Mouse (Mus musculus): ENCODE measurements around the gene Zfpl1. TPM values are rescaled to one million over a fixed set of nuclear protein-coding genes. Genes with fewer than 3 reads are reported as not detected.

Zfpl1 gene
- polyA plus RNA-seq, 1 experiment, result 22.8 TPM

DNA sequence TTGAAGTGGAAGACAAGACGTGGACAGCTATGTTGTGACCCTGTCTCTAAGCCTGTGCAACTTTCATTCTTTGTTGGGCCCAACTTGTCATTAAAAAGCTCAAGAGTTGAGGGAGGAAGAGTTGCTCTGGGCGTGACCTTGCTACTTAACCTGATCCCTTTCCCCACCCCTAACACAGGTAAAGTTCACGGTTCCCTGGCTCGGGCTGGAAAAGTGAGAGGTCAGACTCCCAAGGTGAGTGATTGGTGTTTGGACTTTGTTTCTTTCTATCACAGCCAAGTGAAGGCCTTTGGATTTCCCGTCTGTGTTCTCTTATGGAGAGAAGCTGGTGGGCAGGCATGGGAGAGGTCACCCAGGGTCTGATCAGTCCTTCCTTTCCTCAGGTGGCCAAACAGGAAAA lies 25.8 kb downstream of the Zfpl1 start:
- Histone ChIP-seq H3K4me1 (ENCODE audit: control insufficient read depth, insufficient read depth, low read length) (peaks cover 3% of the 10 kb centered on the region), H3K4me3 (replicated peaks; ENCODE audit: control insufficient read depth, low read depth, low read length) (peak overlapping the region; percentile 97), H3K27ac (ENCODE audit: control insufficient read depth, insufficient read depth, low read depth, low read length, poor library complexity) (no peak overlapping the region)
- WGBS, result 78% methylated on average over 5 of the region's 5 CpGs
- TF ChIP-seq CTCF (IDR thresholded peaks at IDR 0.05; ENCODE audit: control insufficient read depth, insufficient read depth, low read length) (no peak), POLR2A (IDR thresholded peaks at IDR 0.05; ENCODE audit: borderline replicate concordance, control insufficient read depth, low read depth, low read length) (no peak)

DNA sequence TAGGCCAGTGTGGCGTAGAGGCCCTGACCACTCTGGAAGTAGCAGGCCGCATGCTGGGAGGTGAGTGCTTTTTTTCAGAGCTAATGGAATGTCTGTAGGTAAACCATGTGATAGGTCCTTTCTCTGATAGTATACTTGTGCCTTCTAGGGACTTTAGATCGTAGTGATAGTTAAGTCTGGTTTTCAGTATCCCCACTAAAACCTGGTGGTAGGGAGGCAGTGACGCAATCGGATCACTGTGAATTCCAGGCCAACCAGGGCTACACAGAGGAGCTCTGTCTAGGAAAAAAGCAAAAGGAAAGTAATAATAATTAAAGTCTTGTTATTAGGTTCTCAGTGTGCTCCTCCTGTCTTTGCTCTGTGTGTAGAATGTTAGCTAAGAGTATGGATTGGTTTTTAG lies 26.2 kb downstream of the Zfpl1 start:
- WGBS, result 18% methylated on average over 5 of the region's 5 CpGs
- H3K27ac ChIP-seq (ENCODE audit: control insufficient read depth, insufficient read depth, low read depth, low read length, poor library complexity), result peak overlapping the region; percentile 93
- no peak for TF ChIP-seq POLR2A (IDR thresholded peaks at IDR 0.05; ENCODE audit: borderline replicate concordance, control insufficient read depth, low read depth, low read length)
- no peak for TF ChIP-seq CTCF (IDR thresholded peaks at IDR 0.05; ENCODE audit: control insufficient read depth, insufficient read depth, low read length)
- H3K4me1 ChIP-seq (ENCODE audit: control insufficient read depth, insufficient read depth, low read length), result peaks cover 3% of the 10 kb centered on the region
- peak overlapping the region; percentile 97 for H3K4me3 ChIP-seq (replicated peaks; ENCODE audit: control insufficient read depth, low read depth, low read length)

DNA sequence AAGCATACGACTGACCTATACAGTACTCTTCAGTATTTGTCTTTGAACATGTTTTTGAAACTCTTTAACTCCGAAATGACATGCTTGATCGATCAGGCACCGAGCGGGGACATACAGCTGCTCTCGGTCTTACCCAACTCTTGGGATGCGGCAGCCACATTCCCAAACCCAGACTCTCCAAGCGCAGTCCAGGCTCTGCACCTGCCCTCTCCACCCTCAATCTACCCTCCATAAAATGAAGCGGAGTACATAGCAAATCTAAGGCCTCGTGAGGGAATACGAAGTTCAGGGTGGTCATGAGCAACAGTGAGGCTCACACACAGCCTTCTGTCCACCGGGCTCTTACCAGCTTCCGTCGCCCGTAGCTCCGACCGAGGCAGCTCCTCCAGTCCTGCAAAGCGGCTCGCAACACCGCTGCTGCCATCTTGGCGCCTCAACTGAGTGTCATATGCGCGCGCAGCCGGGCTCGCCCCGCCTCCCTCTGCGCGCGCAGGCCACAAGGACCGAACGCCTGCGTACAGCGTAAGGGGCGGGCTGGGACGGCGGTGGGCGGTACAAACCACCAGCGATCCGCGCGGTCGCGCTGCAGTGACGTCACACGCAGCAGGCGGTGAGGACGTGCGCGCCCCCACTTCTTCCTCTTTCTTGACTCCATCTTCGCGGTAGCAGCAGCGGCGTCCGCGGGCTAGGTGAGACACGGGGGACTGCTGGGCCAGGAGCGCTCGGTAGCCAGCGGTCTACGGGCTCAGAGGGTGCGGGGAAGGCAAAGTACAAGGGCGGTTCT lies 27.3 kb downstream of the Zfpl1 start, which contains the start of the genes Mrpl49 and Fau:
Gene Mrpl49 (minus strand): TSS at position 473 of the 784 bp plus-strand sequence.
Gene Fau (plus strand): TSS at position 532 of the 784 bp plus-strand sequence.
- Histone ChIP-seq H3K27ac (ENCODE audit: control insufficient read depth, insufficient read depth, low read depth, low read length, poor library complexity) (peak within 1 kb of the TSS; percentile 93), H3K4me3 (replicated peaks; ENCODE audit: control insufficient read depth, low read depth, low read length) (peak within 1 kb of the TSS; percentile 97), H3K4me1 (ENCODE audit: control insufficient read depth, insufficient read depth, low read length) (peaks cover 2% of the 10 kb centered on the region)
- under 1% methylated on average over 63 of the region's 63 CpGs for WGBS
- TF ChIP-seq CTCF (IDR thresholded peaks at IDR 0.05; ENCODE audit: control insufficient read depth, insufficient read depth, low read length), result no peak
- TF ChIP-seq POLR2A (IDR thresholded peaks at IDR 0.05; ENCODE audit: borderline replicate concordance, control insufficient read depth, low read depth, low read length), result peak; percentile 90

- peak overlapping the region; percentile 27 for H3K4me3 ChIP-seq (replicated peaks; ENCODE audit: control insufficient read depth, low read depth, low read length)
- no peak for TF ChIP-seq CTCF (IDR thresholded peaks at IDR 0.05; ENCODE audit: control insufficient read depth, insufficient read depth, low read length)
- no peak for TF ChIP-seq POLR2A (IDR thresholded peaks at IDR 0.05; ENCODE audit: borderline replicate concordance, control insufficient read depth, low read depth, low read length)
- 47% methylated on average over 4 of the region's 4 CpGs for WGBS
- no peaks in the 10 kb centered on the region; the same call in 1 of the 2 replicates for H3K4me1 ChIP-seq (ENCODE audit: control insufficient read depth, insufficient read depth, low read length)
- no peak overlapping the region for H3K27ac ChIP-seq (ENCODE audit: control insufficient read depth, insufficient read depth, low read depth, low read length, poor library complexity)
Measured at GRCm38 (mm10) chr19:6056696-6057095, 28.1 kb downstream of the Zfpl1 start.

DNA sequence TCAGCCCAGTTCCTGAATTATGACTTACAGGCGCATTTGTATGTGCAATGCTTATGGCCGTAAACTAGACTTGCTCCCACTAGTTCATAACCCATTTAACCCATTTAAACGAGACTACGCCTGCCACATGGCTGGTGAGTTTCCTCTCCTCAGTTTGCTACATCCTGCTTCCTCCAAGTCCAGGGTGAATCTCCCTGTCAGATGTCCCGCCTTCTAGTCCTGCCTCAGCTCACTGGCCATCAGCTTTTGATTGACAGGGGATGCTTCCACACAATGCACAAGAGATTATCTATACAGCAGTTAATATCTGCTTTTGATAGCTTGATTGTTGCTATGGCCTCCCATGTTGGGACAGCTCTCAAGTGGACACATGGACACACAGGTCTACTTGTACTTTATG lies 30.5 kb downstream of the Zfpl1 start:
- H3K4me3 ChIP-seq (replicated peaks; ENCODE audit: control insufficient read depth, low read depth, low read length), result no peak overlapping the region
- H3K27ac ChIP-seq (ENCODE audit: control insufficient read depth, insufficient read depth, low read depth, low read length, poor library complexity), result no peak overlapping the region
- 69% methylated on average over 5 of the region's 5 CpGs for WGBS
- H3K4me1 ChIP-seq (ENCODE audit: control insufficient read depth, insufficient read depth, low read length), result peaks cover 7% of the 10 kb centered on the region
- no peak for TF ChIP-seq CTCF (IDR thresholded peaks at IDR 0.05; ENCODE audit: control insufficient read depth, insufficient read depth, low read length)
- no peak for TF ChIP-seq POLR2A (IDR thresholded peaks at IDR 0.05; ENCODE audit: borderline replicate concordance, control insufficient read depth, low read depth, low read length)

DNA sequence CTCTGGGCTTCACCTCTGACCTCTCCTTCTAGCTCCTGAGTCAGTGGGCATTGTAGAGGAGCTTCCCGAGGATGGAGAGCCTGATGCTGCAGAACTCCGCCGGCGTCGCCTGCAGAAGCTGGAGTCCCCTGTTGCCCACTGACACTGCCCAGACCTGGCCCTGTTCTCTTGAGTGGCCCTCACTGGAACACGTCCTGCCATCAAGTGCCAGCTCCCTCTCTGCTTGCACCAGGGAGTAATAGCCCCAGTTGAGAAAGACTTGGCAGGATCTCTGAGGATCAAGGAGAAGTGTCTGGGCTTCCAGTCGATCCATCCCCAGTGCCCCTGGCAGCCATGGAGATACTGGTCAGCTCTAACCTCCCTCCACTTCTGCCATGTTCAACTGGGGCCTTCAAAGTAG lies 32.2 kb downstream of the Zfpl1 start:
- Histone ChIP-seq H3K4me1 (ENCODE audit: control insufficient read depth, insufficient read depth, low read length) (peaks cover 7% of the 10 kb centered on the region), H3K27ac (ENCODE audit: control insufficient read depth, insufficient read depth, low read depth, low read length, poor library complexity) (no peak overlapping the region), H3K4me3 (replicated peaks; ENCODE audit: control insufficient read depth, low read depth, low read length) (no peak overlapping the region)
- TF ChIP-seq POLR2A (IDR thresholded peaks at IDR 0.05; ENCODE audit: borderline replicate concordance, control insufficient read depth, low read depth, low read length), result no peak
- 87% methylated on average over 7 of the region's 7 CpGs for WGBS

- TF ChIP-seq CTCF (IDR thresholded peaks at IDR 0.05; ENCODE audit: control insufficient read depth, insufficient read depth, low read length) (no peak), POLR2A (IDR thresholded peaks at IDR 0.05; ENCODE audit: borderline replicate concordance, control insufficient read depth, low read depth, low read length) (no peak)
- peaks cover 8% of the 10 kb centered on the region for H3K4me1 ChIP-seq (ENCODE audit: control insufficient read depth, insufficient read depth, low read length)
- peak overlapping the region; percentile 52 for H3K4me3 ChIP-seq (replicated peaks; ENCODE audit: control insufficient read depth, low read depth, low read length)
- WGBS, result 64% methylated on average over 11 of the region's 11 CpGs
- H3K27ac ChIP-seq (ENCODE audit: control insufficient read depth, insufficient read depth, low read depth, low read length, poor library complexity), result peak overlapping the region; percentile 99
Measured at GRCm38 (mm10) chr19:6048681-6049410, 35.9 kb downstream of the Zfpl1 start.

GRCm38 (mm10) chr19:6047899-6048166 lies 36.9 kb downstream of the Zfpl1 start:
- peak overlapping the region; percentile 99 for H3K27ac ChIP-seq (ENCODE audit: control insufficient read depth, insufficient read depth, low read depth, low read length, poor library complexity)
- 76% methylated on average over 8 of the region's 8 CpGs for WGBS

More at GRCm38 (mm10) chr19:6047899-6048166, 36.9 kb downstream of the Zfpl1 start:
- H3K4me1 ChIP-seq (ENCODE audit: control insufficient read depth, insufficient read depth, low read length), result peaks cover 8% of the 10 kb centered on the region
- peak overlapping the region; percentile 78 for H3K4me3 ChIP-seq (replicated peaks; ENCODE audit: control insufficient read depth, low read depth, low read length)
- no peak for TF ChIP-seq CTCF (IDR thresholded peaks at IDR 0.05; ENCODE audit: control insufficient read depth, insufficient read depth, low read length)
- no peak for TF ChIP-seq POLR2A (IDR thresholded peaks at IDR 0.05; ENCODE audit: borderline replicate concordance, control insufficient read depth, low read depth, low read length)

Data from bone marrow, adult 2 months (tissue).